Mouse (Mus musculus): ENCODE measurements around the gene Cys1.
A peak's percentile ranks its signal among the peaks of the same experiment; 100 is the strongest.

Gene Cys1

DNA sequence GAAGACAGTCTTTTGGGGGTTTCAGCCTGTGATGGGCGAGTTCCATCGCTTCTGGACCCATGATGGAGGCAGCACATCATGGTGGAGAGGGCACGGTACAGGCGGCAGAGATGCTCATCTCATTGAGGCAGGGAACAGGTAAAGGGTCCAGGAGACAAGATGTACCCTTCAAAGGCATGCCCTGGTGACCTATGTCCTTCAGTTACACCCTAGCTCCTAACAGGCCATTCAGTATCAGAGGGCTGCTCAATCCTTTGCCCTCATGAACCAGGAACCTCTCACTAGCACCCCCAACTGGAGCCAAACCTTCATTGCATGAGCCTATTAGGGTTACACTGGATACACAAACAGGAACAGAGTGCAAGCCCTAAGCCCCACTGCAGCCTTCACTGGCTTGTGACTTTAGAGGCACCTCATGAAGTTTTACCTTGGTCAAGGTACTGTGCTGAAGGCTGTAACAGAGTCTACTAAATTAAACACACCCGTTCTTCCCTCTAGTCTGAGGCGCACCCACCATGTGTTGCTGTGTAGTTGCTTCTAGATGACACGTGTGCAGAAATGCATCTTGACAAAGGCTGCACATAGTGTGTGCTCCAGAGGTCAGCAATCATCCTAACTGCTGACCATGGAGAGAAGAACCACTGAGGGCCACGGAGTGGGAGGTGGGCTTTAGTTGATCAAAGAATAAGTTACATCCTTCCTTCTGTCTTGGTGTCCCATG, 16.0 kb upstream of the Cys1 start:
- no peak for DNase-seq (ENCODE audit: low spot score)

- DNase-seq (ENCODE audit: low spot score): peak; percentile 92
Observed at GRCm38 (mm10) chr12:24696500-24697483, 15.2 kb upstream of the Cys1 start.

- no peak for DNase-seq (ENCODE audit: low spot score)
Observed at GRCm38 (mm10) chr12:24690351-24690750, 8.7 kb upstream of the Cys1 start.

DNA sequence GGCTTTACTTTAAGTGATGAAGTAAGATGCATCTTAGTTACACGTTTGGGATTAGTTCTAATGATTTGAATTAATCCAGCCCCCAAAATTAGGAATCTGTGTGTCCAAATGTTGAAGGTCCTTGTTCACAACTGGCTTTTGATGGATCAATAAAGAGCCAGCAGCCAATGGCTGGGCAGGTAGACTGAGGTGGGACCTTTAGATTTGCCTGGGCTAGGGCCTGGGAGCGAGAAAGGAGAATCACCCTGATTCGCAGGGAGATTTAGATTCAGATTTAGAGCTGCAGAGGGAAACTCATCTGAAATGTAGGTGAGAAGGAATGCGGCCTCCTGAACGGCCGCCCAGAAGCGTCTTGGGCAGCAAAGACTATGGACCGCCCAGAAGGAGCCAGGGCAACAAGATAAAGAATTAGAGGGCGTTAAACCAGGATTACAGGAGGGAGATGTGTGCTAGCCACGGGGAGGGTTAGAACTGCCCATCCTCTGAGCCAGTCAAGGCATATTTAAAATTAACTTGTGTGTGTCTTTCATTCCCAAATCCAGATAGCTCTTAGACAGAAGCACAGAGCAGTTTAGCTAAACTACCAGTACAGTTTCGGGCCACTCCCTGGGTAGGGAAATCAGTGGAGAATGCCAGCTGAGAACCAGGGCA, 5.2 kb upstream of the Cys1 start:
- DNase-seq (ENCODE audit: low spot score): no peak

GRCm38 (mm10) chr12:24686038-24686695, 4.6 kb upstream of the Cys1 start:
- DNase-seq (ENCODE audit: low spot score): no peak

DNA sequence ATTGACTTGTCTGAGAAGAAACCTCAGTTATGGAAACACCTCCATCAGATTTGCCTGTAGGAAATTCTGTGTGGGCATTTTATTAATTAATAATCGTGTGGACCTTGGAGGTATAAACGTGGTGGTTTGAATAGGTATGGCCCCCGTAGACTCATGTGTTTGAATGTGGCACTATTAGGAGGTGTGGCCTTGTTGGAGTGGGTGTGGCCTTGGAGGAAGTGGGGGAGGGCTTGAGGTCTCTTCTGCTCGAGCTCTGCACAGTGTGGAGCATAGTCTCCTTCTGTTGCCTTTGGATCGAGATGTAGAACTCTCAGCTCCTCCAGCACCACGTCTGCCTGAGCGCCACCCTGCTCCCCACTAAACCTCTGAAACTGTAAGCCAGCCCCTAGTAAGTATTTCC, 1.8 kb upstream of the Cys1 start:
- no peak for DNase-seq (ENCODE audit: low spot score)

GRCm38 (mm10) chr12:24682563-24682962, 950 bp upstream of the Cys1 start:
- no peak for DNase-seq (ENCODE audit: low spot score)

GRCm38 (mm10) chr12:24680492-24681285, 924 bp downstream of the Cys1 start:
- peak; percentile 61 for DNase-seq (ENCODE audit: low spot score)

DNA sequence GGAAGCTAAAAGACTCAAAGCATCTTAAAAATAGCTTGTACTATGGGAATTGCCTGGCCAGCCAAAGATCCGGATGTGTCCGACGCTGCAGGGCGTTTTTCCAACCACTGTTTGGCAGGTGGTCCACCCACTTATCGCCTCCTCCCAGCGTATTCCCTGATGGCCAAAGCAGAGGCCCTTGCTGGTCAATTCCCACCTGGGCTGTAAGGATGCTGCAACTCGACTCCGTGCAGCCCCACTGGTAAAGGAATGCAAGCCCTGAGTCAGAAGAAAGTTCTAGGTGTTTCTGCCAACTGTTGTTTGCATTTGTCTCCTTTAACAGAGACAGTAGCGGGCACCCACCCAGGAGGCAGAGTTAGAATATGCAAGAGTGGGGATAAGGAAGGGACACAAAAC, 1.5 kb downstream of the Cys1 start:
- DNase-seq (ENCODE audit: low spot score): no peak

GRCm38 (mm10) chr12:24662131-24662530, 19.5 kb downstream of the Cys1 start:
- DNase-seq (ENCODE audit: low spot score): no peak

DNA sequence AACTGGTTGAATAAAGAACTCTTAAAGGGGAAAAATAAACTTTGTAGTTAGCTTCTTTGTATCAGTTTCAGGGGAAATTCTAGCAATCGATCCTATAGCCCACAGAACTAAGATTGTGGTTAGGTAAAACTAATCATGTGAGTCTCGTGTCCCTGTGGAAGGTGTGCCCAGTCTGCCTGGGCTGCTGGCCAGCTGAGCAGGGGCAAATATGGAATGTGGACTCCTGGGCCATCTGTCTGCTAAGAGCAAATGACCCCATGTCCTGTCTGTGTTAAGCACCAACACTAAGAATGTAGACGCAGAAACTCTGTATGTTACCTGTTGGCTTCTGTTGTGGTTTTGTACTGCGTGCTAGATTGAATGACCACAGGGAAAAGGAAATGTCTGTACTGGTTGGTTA, 20.5 kb downstream of the Cys1 start:
- no peak for DNase-seq (ENCODE audit: low spot score)

GRCm38 (mm10) chr12:24659923-24660322, 21.7 kb downstream of the Cys1 start:
- DNase-seq (ENCODE audit: low spot score): no peak

GRCm38 (mm10) chr12:24658998-24659397, 22.6 kb downstream of the Cys1 start:
- no peak for DNase-seq (ENCODE audit: low spot score)

DNA sequence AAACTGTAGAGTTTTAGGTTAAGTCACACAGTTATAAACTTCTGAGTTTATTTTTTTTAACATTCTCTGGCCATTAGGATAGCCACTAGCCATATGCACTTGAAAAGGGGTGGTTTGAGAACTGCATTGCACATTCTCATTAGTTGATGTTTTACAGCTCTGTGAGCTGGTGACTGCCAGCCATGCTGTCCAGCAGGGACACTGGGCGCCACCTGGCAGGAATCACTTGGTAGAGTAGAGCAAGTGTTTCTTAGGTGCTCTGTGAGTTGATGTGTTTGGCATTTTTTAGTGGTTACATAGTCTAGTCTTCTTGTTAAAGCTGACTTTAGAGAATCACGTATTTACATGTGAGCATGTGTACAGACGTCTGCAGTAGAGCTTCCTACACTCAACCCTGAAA, 25.2 kb downstream of the Cys1 start:
- no peak for DNase-seq (ENCODE audit: low spot score)

DNA sequence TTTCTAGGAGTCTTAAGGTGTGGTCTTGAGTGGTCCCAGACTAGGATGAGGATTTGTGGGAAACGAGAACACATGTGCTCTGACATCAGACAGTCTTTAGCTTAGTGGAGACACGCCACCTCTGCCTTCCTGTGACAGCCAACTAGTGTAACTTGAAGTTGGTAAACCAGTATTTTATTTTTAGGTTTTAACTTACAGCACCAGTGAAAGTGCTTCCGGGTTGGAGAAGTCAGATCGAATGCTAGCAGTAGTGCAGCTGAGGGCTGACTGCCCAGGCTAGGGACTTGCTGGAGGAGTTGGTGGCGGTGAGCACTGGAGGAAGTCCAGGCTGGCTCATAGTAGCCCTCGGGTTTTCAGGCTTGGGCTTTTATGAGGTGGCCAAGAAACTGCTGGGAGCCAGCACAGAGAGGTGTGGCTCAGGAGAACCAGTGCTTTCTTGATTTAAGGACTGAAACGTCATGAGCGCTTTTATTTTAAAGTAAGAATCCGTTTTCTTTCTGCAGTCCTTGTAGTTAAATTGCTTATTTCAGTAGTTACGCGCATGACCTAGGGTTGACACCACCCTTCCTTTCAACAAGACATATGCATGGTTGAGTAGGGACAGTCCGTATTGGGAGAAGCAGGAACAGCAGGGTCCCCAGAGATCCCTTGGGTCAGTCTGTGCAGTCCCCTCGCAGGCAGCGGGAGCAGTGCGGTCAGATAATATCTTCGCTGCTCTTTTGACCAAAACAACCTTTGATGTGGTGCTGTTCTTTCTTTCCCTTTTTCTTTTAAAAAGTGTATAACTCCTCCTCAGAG, 27.3 kb downstream of the Cys1 start:
- DNase-seq (ENCODE audit: low spot score): no peak

DNA sequence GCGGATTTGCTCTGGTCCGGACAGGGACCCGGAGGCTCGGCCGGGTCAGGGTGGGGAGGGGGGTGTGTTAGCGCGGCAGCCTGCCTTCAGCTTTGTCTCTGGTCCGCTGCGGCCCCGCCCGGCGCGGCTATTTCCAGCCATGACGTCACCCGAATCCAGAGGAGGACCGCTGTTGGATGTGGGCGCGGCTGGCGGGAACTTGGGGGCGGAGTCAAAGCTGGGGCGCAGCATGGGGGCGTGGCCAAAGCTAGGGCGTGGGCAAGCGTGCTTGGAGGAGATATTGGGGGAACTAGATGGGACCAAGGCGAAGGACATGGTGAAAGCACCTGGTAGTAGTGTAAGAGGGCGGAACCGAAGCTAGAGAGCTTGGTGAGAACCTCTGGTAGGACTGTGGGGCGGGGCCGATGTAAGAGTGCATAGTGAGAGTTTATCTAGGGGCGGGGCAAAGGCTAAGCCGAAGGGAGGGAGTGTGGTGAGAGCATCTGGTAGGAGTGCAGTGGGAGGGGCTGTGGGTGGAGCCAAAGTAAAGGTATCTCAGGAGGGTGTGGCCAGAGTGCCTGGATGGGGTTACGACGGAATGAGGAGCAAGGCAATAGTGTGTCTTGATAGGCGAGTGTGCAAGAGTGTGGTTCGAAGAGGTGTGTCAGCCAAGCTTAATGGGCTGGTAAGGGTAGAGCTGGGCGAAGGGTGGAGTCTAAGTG, 29.8 kb downstream of the Cys1 start:
- peak; percentile 96 for DNase-seq (ENCODE audit: low spot score)

DNA sequence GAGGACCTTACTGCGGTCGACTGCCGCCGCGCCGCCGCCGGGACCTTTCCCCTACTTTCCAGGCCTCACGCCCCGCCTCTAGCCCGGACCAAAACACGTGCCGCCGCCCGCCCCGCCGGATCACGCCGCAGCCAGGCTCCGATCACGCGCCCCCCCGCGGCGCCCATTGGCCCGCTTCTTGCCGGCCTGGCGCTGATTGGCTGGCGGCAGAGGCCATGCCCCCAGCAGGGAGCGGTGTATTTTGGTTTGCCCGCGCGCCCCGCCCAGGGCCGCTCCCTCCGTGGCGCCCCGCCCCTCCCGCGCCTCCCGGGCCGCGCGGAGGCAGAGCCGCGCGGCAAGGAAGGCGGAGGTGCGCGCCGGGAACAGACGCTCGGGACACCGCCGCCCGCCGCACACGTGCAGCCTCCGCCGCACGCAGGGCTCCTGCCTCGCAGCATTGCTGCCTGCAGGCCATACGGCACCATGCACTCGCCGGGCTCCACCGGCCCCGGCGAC, 30.5 kb downstream of the Cys1 start, which contains the start of gene Klf11:
Gene Klf11, plus strand, starts transcription at position 212 of the 495 bp plus-strand sequence.
- DNase-seq (ENCODE audit: low spot score): peak; percentile 96

DNA sequence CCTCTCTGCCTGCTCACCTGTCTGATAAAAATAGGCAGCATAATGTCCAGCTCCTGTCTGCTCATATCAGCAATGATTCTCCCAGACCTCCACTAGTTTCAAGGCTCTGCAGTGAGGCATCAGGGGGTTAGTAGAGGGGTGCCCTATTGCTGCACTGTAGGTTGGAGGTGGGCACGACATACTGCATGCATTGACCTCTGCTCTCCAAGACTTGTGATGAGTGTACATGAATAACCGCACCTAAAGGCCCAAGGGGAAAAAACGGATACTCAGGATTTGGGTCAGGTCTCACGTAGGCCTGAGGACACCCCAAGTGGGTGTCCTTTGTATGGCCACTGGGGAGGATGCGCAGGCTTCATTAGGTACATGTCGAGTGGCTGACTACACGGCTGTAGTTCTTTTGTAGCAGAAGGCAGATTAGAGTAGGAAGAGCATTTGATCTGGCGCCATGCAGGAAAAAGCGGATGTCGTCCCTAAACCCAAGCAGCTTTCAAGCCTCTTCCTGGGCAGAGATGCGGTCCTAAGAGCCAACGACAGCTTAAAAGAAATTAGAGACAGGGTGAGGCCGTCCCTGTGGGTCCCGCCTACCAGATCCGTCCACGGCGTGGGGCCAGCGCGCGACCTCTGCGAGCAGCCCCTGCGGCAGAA, 31.1 kb downstream of the Cys1 start:
- DNase-seq (ENCODE audit: low spot score): peak; percentile 14

DNA sequence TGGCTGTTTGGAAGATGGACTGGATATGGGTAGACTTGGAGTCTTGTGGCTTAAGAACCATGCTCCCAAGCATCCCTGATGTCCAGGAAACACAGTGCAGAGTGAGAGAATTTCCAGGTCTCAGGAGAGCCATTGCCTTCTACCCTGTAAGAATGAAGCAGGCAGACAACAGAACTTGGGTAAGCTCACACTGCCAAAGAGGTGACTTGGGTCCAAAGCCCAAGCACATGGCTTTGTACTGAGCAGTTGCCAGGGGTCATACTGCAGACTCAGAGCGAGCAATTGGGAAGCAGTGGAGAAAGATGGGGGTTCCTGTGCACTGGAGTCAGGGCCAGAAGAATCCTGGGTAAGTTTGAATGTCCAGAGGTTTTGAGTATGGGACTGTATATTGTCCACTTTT, 33.5 kb downstream of the Cys1 start:
- no peak for DNase-seq (ENCODE audit: low spot score)
